Mouse (Mus musculus) C2C12 (cell line): ENCODE measurements at regions not wholly inside any gene's neighbourhood (a gene's known extent, or its start where the extent isn't known, plus 50 kb on each side); places are given as distances from the start of the nearest gene placed in this dataset.

ENCODE experiments used
- CTCF ChIP-seq: IDR thresholded peaks from one replicate; pipeline ENCODE4 v1.5.1; 2011; ENCODE audit not compliant: control insufficient read depth, insufficient read depth, insufficient read length
- USF1 ChIP-seq: IDR thresholded peaks from one replicate; pipeline ENCODE4 v1.6.1; 2011; ENCODE audit warnings: low read depth, mild to moderate bottlenecking, control low read depth, moderate library complexity

GRCm38 (mm10) chr19:36265276-36265675, 82.8 kb upstream of the Pcgf5 start:
- TF ChIP-seq CTCF = no peak
- no peak for TF ChIP-seq USF1
